In the genomic region with DNA sequence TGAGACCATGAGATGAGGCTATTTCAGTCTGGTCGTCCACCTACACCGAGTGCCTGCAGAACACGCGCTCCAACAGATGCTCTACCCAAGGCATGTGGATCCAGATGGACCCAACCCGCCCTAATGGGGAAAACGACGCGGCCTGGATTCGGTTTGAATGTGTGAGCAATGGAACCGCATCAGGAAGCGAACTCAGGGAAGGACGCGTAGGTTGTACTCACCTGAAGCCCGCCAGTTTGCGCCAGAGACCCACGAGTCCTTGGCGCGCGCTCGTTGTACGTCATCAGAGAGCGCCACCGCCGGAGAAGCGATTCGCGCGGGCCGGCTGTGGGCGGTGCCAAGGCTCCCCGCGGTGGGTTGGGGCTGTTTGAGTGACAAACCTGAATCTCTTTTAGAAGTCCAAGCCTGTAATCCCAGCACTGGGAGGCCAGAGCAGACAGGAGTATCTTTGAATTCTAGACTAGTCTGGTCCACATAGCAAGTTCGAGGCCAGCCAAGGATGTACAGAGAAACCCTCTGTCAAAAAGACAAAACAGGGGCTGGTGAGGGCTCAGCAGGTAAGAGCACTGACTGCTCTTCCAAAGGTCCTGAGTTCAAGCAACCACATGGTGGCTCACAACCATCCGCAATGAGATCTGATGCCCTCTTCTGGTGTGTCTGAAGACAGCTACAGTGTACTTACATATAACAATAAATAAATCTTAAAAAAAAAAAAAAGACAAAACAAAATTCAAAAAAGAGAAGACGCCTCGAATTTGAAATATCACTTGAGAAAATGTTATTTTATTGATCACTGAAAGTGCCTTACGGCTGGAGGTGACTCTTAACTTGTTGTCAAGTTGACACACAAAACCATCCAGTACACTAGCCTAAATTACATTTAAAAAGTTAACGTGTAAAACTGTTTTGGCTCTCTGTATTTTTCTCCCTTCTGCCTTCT, we compare ENCODE assay signal across 8 mouse cellular contexts. TPM values are rescaled to one million over a fixed set of nuclear protein-coding genes. Genes with fewer than 3 reads are reported as not detected.
A peak's percentile ranks its signal among the peaks of the same experiment; 100 is the strongest.
DNase-seq lines count a peak whose midpoint lies in the region; ATAC-seq lines count a peak whose summit lies in the region.

Gene Pfas, minus strand, starts transcription at position 279 of the 940 bp plus-strand sequence.

- 9% methylated on average over 38 of the region's 38 CpGs for WGBS in hindbrain, embryonic 11.5 days

- H3K4me2 ChIP-seq in hindbrain, embryonic 11.5 days (replicated peaks; ENCODE audit: low read depth, low read length) = peak within 1 kb of the TSS; percentile 61

- DNase-seq in MN1 (ENCODE audit: low spot score) = peak; percentile 95
- peak; percentile 92 for DNase-seq in cerebellum, adult 9-10 months
- peak; percentile 78 to 94 for DNase-seq in frontal cortex, adult 2 months (ENCODE audit: extremely low spot score in 1 of 2, low spot score in 1 of 2)
- DNase-seq in hindbrain, embryonic 11.5 days (ENCODE audit: low spot score) = peak; percentile 97
- DNase-seq in layer of hippocampus, postnatal 10 days (ENCODE audit: low spot score in 2 of 2) = peak; percentile 93 to 95
- peak; percentile 95 for DNase-seq in lung, postnatal 10 days
- peak; percentile 90 for DNase-seq in ovary, postnatal 36 days (ENCODE audit: low spot score)
- DNase-seq in thymus, postnatal 25 days = peak; percentile 94

- peak; percentile 85 for ATAC-seq in hindbrain, embryonic 11.5 days (ENCODE audit: low FRiP score)

- peak within 1 kb of the TSS; percentile 69 for H3K9ac ChIP-seq in hindbrain, embryonic 11.5 days (ENCODE audit: low read depth, low read length)

- H3K36me3 ChIP-seq in hindbrain, embryonic 11.5 days (ENCODE audit: control insufficient read depth, insufficient read depth, low read length) = no peaks in the 10 kb centered on the region; the same call in 1 of the 2 replicates

- H3K27me3 ChIP-seq in hindbrain, embryonic 11.5 days (ENCODE audit: control insufficient read depth, insufficient read depth, low read length) = no peaks in the 10 kb centered on the region

- H3K4me3 ChIP-seq in hindbrain, embryonic 11.5 days (ENCODE audit: low read depth, low read length) = peak within 1 kb of the TSS; percentile 82

- H3K4me1 ChIP-seq in hindbrain, embryonic 11.5 days (replicated peaks; ENCODE audit: control insufficient read depth, insufficient read depth, low read length) = no peaks in the 10 kb centered on the region

- peak within 1 kb of the TSS; percentile 45; the same call in 1 of the 2 replicates for H3K27ac ChIP-seq in hindbrain, embryonic 11.5 days (ENCODE audit: low read depth, low read length)

- H3K9me3 ChIP-seq in hindbrain, embryonic 11.5 days (ENCODE audit: control insufficient read depth, low read length) = no peaks in the 10 kb centered on the region

RNA-seq across cellular contexts. Expression of gene Pfas, which starts in this region (rescaled TPM):
- polyA plus RNA-seq in frontal cortex, adult 2 months (2012; rRNA removed) = 19.0 and 19.8 TPM in 2 replicates
- 31.5 and 31.8 TPM in 2 replicates for polyA plus RNA-seq in hindbrain, embryonic 11.5 days (2014; fragmentation: Nextera tagmentation; extraction: Ambion mirVana)
- total RNA-seq in layer of hippocampus, postnatal 10 days (2021) = 10 to 100 TPM; 26.2 to 37.5 TPM

Comparison
In these comparisons a context has a peak if more than half of its experiments do, and no peak if none do; other contexts are left out.
1. Peak in every context shown above with its lines: DNase-seq, ATAC-seq, H3K4me3 ChIP-seq and H3K27ac ChIP-seq.